Mouse (Mus musculus) c-Kit-positive CD71-negative TER-119-negative erythroid progenitor cells, embryonic 14.5 days (primary cell): ENCODE data around the gene Tiam1.

ENCODE experiments used
- DNase-seq: peaks from one replicate; pipeline ENCODE4 v3.0.0-alpha.2; 2013; ENCODE audit warnings: low read depth

The Tiam1 gene

GRCm38 (mm10) chr16:89909393-89910068 lies 234.0 kb downstream of the Tiam1 start:
- DNase-seq = no peak

GRCm38 (mm10) chr16:89907651-89908050 lies 235.9 kb downstream of the Tiam1 start:
- DNase-seq = no peak

GRCm38 (mm10) chr16:89906909-89907308 lies 236.7 kb downstream of the Tiam1 start:
- no peak for DNase-seq

- no peak for DNase-seq
These were observed 237.8 kb downstream of the Tiam1 start for GRCm38 (mm10) chr16:89905730-89906305.

- DNase-seq = no peak
These were observed 239.4 kb downstream of the Tiam1 start for GRCm38 (mm10) chr16:89904121-89904520.

- DNase-seq = no peak
These were observed 240.8 kb downstream of the Tiam1 start for GRCm38 (mm10) chr16:89902578-89903304.

- no peak for DNase-seq
These were observed 242.9 kb downstream of the Tiam1 start for GRCm38 (mm10) chr16:89900681-89901080.

GRCm38 (mm10) chr16:89899192-89899591 lies 244.4 kb downstream of the Tiam1 start:
- DNase-seq = no peak

- DNase-seq = no peak
These were observed 245.3 kb downstream of the Tiam1 start for GRCm38 (mm10) chr16:89898299-89898625.

GRCm38 (mm10) chr16:89897547-89898298 lies 245.8 kb downstream of the Tiam1 start:
- DNase-seq = no peak

- DNase-seq = no peak
These were observed 246.6 kb downstream of the Tiam1 start for GRCm38 (mm10) chr16:89896885-89897546.

- no peak for DNase-seq
These were observed 247.2 kb downstream of the Tiam1 start for GRCm38 (mm10) chr16:89896392-89896791.

GRCm38 (mm10) chr16:89895283-89895682 lies 248.3 kb downstream of the Tiam1 start:
- DNase-seq = no peak

- DNase-seq = no peak
These were observed 248.8 kb downstream of the Tiam1 start for GRCm38 (mm10) chr16:89894816-89895215.

GRCm38 (mm10) chr16:89890515-89891189 lies 252.9 kb downstream of the Tiam1 start:
- DNase-seq = no peak

GRCm38 (mm10) chr16:89889890-89890462 lies 253.6 kb downstream of the Tiam1 start:
- no peak for DNase-seq

GRCm38 (mm10) chr16:89886561-89886960 lies 257.0 kb downstream of the Tiam1 start:
- no peak for DNase-seq

GRCm38 (mm10) chr16:89885661-89886060 lies 257.9 kb downstream of the Tiam1 start:
- no peak for DNase-seq

GRCm38 (mm10) chr16:89883897-89884296 lies 259.7 kb downstream of the Tiam1 start:
- no peak for DNase-seq

- DNase-seq = no peak
These were observed 260.9 kb downstream of the Tiam1 start for GRCm38 (mm10) chr16:89882477-89883234.
